Comparison of ENCODE assay signal across 12 mouse cellular contexts in genomic region chr13:64050895-64051294, GRCm38 (mm10). TPM values are rescaled to one million over a fixed set of nuclear protein-coding genes. Genes with fewer than 3 reads are reported as not detected.
DNase-seq lines count a peak whose midpoint lies in the region; ATAC-seq and TF ChIP-seq lines count a peak whose summit lies in the region.
"Had no signal": no experiment of that assay in that cellular context is flagged by ENCODE, and none has a peak within 500 bp of the region (broad histone marks: within the 10 kb centered on the region; RNA-seq: fewer than 3 reads in every experiment).

No protein-coding gene starts in this region.

- peak; percentile 20 for TF ChIP-seq RAD21 in CH12.LX (IDR thresholded peaks at IDR 0.05; ENCODE audit: low read depth, low read length)

- in situ Hi-C loops in CH12.LX (cut with MboI; ENCODE audit: low pct_ligation_motif_present, low pct_unique_long_range_greater_than_20kb, low sequenced_read_pairs), result no loop called here

- H3K4me1 ChIP-seq in intestine, postnatal 0 days (replicated peaks; ENCODE audit: control insufficient read depth, insufficient read depth, low read length), result no peaks in the 10 kb centered on the region
- H3K4me1 ChIP-seq in intestine, embryonic 15.5 days (replicated peaks), result no peaks in the 10 kb centered on the region
- H3K4me1 ChIP-seq in CH12.LX (ENCODE audit: control insufficient read depth in 1 of 2, insufficient read depth in 2 of 2), result no peaks in the 10 kb centered on the region
- H3K4me1 ChIP-seq: embryonic facial prominence, embryonic 12.5 days had no signal

- no peak overlapping the region for H3K4me2 ChIP-seq in intestine, postnatal 0 days (replicated peaks; ENCODE audit: low read depth)
- H3K4me2 ChIP-seq in intestine, embryonic 15.5 days (replicated peaks), result no peak overlapping the region
- H3K4me2 ChIP-seq in CH12.LX (ENCODE audit: insufficient read depth, low read depth, poor library complexity, severe bottlenecking), result no peak overlapping the region
- H3K4me2 ChIP-seq: embryonic facial prominence, embryonic 12.5 days; hindbrain, embryonic 14.5 days had no signal

- ATAC-seq in intestine, postnatal 0 days, result no peak
- ATAC-seq in intestine, embryonic 15.5 days, result no peak
- ATAC-seq in megakaryocyte-erythroid progenitor cell, adult 5-6 weeks (replicated peaks; ENCODE audit: low FRiP score, low TSS enrichment, poor library complexity, severe bottlenecking), result no peak

- WGBS in intestine, postnatal 0 days, result 72% methylated on average over 4 of the region's 4 CpGs
- WGBS in intestine, embryonic 15.5 days, result 71% methylated on average over 4 of the region's 4 CpGs

- TF ChIP-seq CTCF in intestine, postnatal 0 days (IDR thresholded peaks at IDR 0.05; ENCODE audit: low read depth), result peak; percentile 75
- peak in 1 of 2 experiments; percentile 53; a peak in 2 of 4 replicates for TF ChIP-seq CTCF in CH12.LX (conservative IDR thresholded peaks at IDR 0.05 in 1 of 2, IDR thresholded peaks at IDR 0.05 in 1 of 2; ENCODE audit: low read depth in 2 of 2, low read length in 2 of 2)

- H3K36me3 ChIP-seq in intestine, postnatal 0 days (ENCODE audit: control insufficient read depth, insufficient read depth), result no peaks in the 10 kb centered on the region
- no peaks in the 10 kb centered on the region for H3K36me3 ChIP-seq in intestine, embryonic 15.5 days
- no peaks in the 10 kb centered on the region for H3K36me3 ChIP-seq in CH12.LX (replicated peaks in 1 of 2; ENCODE audit: control insufficient read depth in 1 of 2, insufficient read depth in 1 of 2, low read length in 1 of 2)
- H3K36me3 ChIP-seq: embryonic facial prominence, embryonic 12.5 days had no signal

- TF ChIP-seq POLR2A in CH12.LX (IDR thresholded peaks at IDR 0.05; ENCODE audit: low read depth, low read length), result no peak

- no peak overlapping the region for H3K4me3 ChIP-seq in intestine, postnatal 0 days (ENCODE audit: low read depth, low read length)
- H3K4me3 ChIP-seq in intestine, embryonic 15.5 days (replicated peaks), result no peak overlapping the region
- no peak overlapping the region for H3K4me3 ChIP-seq in CH12.LX (replicated peaks in 1 of 3; ENCODE audit: low read depth in 2 of 3, low read length in 2 of 3, poor library complexity in 1 of 3)
- H3K4me3 ChIP-seq: embryonic facial prominence, embryonic 12.5 days had no signal

- dilution Hi-C loops in CH12.LX (cut with MboI; ENCODE audit: extremely low pct_ligation_motif_present, extremely low pct_unique_long_range_greater_than_20kb, low sequenced_read_pairs), result no loop called here

- no peak overlapping the region for H3K9ac ChIP-seq in intestine, postnatal 0 days (ENCODE audit: low read depth, low read length)
- H3K9ac ChIP-seq in intestine, embryonic 15.5 days, result no peak overlapping the region
- H3K9ac ChIP-seq in CH12.LX (ENCODE audit: insufficient read depth, low read depth), result no peak overlapping the region
- H3K9ac ChIP-seq: embryonic facial prominence, embryonic 12.5 days; hindbrain, embryonic 14.5 days had no signal

- no peaks in the 10 kb centered on the region for H3K9me3 ChIP-seq in intestine, postnatal 0 days (ENCODE audit: control insufficient read depth)
- H3K9me3 ChIP-seq in intestine, embryonic 15.5 days, result no peaks in the 10 kb centered on the region
- H3K9me3 ChIP-seq in CH12.LX (replicated peaks; ENCODE audit: low read length), result peaks cover 9% of the 10 kb centered on the region

- TF ChIP-seq EP300 in CH12.LX (IDR thresholded peaks at IDR 0.05; ENCODE audit: low read length), result no peak

- DNase-seq in CH12.LX (ENCODE audit: extremely low read depth), result peak; percentile 6
- DNase-seq in R1 (ENCODE audit: low read depth, low spot score), result peak; percentile 62
- peak; percentile 37 to 54 for DNase-seq in kidney, postnatal 25 days
- DNase-seq in right cerebral cortex, adult 2 months (ENCODE audit: low spot score in 2 of 2), result no peak
- DNase-seq in gastrocnemius, postnatal 25 days, result no peak

- H3K27ac ChIP-seq in intestine, postnatal 0 days (ENCODE audit: low read depth, low read length), result no peak overlapping the region
- H3K27ac ChIP-seq in intestine, embryonic 15.5 days, result no peak overlapping the region
- H3K27ac ChIP-seq in CH12.LX (ENCODE audit: insufficient read depth, low read depth), result no peak overlapping the region
- H3K27ac ChIP-seq: embryonic facial prominence, embryonic 12.5 days; hindbrain, embryonic 14.5 days had no signal

- H3K27me3 ChIP-seq in intestine, postnatal 0 days (replicated peaks; ENCODE audit: control insufficient read depth, insufficient read depth, low read length), result no peaks in the 10 kb centered on the region
- no peaks in the 10 kb centered on the region for H3K27me3 ChIP-seq in intestine, embryonic 15.5 days (replicated peaks)
- no peaks in the 10 kb centered on the region for H3K27me3 ChIP-seq in CH12.LX (replicated peaks)
- H3K27me3 ChIP-seq: embryonic facial prominence, embryonic 12.5 days had no signal

- H3K79me2 ChIP-seq in CH12.LX (replicated peaks; ENCODE audit: control insufficient read depth, extremely low read depth, insufficient read depth, poor library complexity, severe bottlenecking), result no peaks in the 10 kb centered on the region

TF ChIP-seq in CH12.LX, 34 proteins besides CTCF, POLR2A, EP300 and RAD21:
- TF ChIP-seq ELF1 (IDR thresholded peaks at IDR 0.05; ENCODE audit: low read depth, low read length) (no peak), ZC3H11A (IDR thresholded peaks at IDR 0.05; ENCODE audit: low read depth, low read length) (no peak), NELFE (IDR thresholded peaks at IDR 0.05; ENCODE audit: low read depth, low read length) (no peak)

RNA-seq across cellular contexts. Expression of gene Hsd17b3, which starts 38.1 kb away (rescaled TPM):
- 0.31 and 0.41 TPM in 2 replicates for polyA plus RNA-seq in intestine, postnatal 0 days (2015; fragmentation: Nextera tagmentation; extraction: Ambion mirVana)
- not detected in 2 replicates for polyA plus RNA-seq in intestine, embryonic 15.5 days (2015; fragmentation: Nextera tagmentation; extraction: Ambion mirVana)
- not detected in 2 replicates for total RNA-seq in CH12.LX (2012; rRNA removed)
- not detected in 2 replicates for total RNA-seq in CH12.LX (2014; rRNA removed)
- polyA plus RNA-seq in CH12.LX (2012; ENCODE audit: insufficient read length, low read depth), result not detected in 2 replicates
- total RNA-seq in megakaryocyte-erythroid progenitor cell, adult 5-6 weeks (2014; fragmentation: Nextera tagmentation), result not detected in 2 replicates
- total RNA-seq in megakaryocyte-erythroid progenitor cell, adult 5-6 weeks (2017), result not detected in 2 replicates
- total RNA-seq in gastrocnemius, postnatal 25 days (2021), result not detected
- total RNA-seq: gastrocnemius, adult 18-20 months had no signal
- polyA plus RNA-seq: embryonic facial prominence, embryonic 12.5 days; hindbrain, embryonic 14.5 days; limb, embryonic 14.5 days had no signal

Comparison
In these comparisons a context has a peak if more than half of its experiments do, and no peak if none do; other contexts are left out.
1. DNase-seq: peak in CH12.LX (single experiment), R1 (single experiment) and kidney, postnatal 25 days (2 of 2); none in right cerebral cortex, adult 2 months (0 of 2) and gastrocnemius, postnatal 25 days (single experiment).